Mouse (Mus musculus): ENCODE results near the gene Hyal2. TPM values are rescaled to one million over a fixed set of nuclear protein-coding genes. Genes with fewer than 3 reads are reported as not detected.

Hyal2 gene
- polyA plus RNA-seq (2017; shearing (Covaris generic)) = 16.6 TPM

GRCm38 (mm10) chr9:107567702-107568319 lies at the start of gene Hyal2:
Gene Hyal2 (plus strand): TSS chr9:107567945.

GRCm38 (mm10) chr9:107533791-107534407 lies 33.8 kb upstream of the Hyal2 start, which contains the start of gene Tmem115:
Gene Tmem115 (plus strand): TSS chr9:107533945.

GRCm38 (mm10) chr9:107541474-107542351 lies 26.0 kb upstream of the Hyal2 start, which contains the start of the genes Cyb561d2 and Nprl2:
Gene Cyb561d2 (minus strand): TSS chr9:107542193.
Gene Nprl2 (plus strand): TSS chr9:107542226.

GRCm38 (mm10) chr9:107547026-107547425 lies 20.7 kb upstream of the Hyal2 start, which contains the start of gene Zmynd10:
Gene Zmynd10 (plus strand): TSS chr9:107547298.

GRCm38 (mm10) chr9:107551117-107551889 lies 16.4 kb upstream of the Hyal2 start, which contains the start of gene Rassf1:
Gene Rassf1 (plus strand): TSS chr9:107551555.

GRCm38 (mm10) chr9:107563029-107563581 lies 4.6 kb upstream of the Hyal2 start, which contains the start of gene Tusc2:
Gene Tusc2 (plus strand): TSS chr9:107563255.

GRCm38 (mm10) chr9:107576357-107577107 lies 8.8 kb downstream of the Hyal2 start, which contains the start of gene Hyal1:
Gene Hyal1 (plus strand): TSS chr9:107576927.

GRCm38 (mm10) chr9:107578587-107578986 lies 10.8 kb downstream of the Hyal2 start, which contains the start of gene Naa80:
Gene Naa80 (plus strand): TSS chr9:107578887.

GRCm38 (mm10) chr9:107580501-107581317 lies 13.0 kb downstream of the Hyal2 start, which contains the start of gene Hyal3:
Gene Hyal3 (plus strand): TSS chr9:107580818.

GRCm38 (mm10) chr9:107586974-107587832 lies 19.5 kb downstream of the Hyal2 start, which contains the start of gene Ifrd2:
Gene Ifrd2 (plus strand): TSS chr9:107587642.

GRCm38 (mm10) chr9:107608741-107609432 lies 41.1 kb downstream of the Hyal2 start, which contains the start of gene Sema3b:
Gene Sema3b (minus strand): TSS chr9:107609229.

Other genes starting within 250 kb of the Hyal2 start
- gene Hemk1, start 229.6 kb upstream of the Hyal2 start, polyA plus RNA-seq (2017; shearing (Covaris generic)) = 33.8 TPM
- gene 6430571L13Rik, start 227.3 kb upstream of the Hyal2 start, polyA plus RNA-seq (2017; shearing (Covaris generic)) = 2.6 TPM
- 1.0 TPM for gene Cacna2d2, start 168.3 kb upstream of the Hyal2 start, polyA plus RNA-seq (2017; shearing (Covaris generic))
- gene Tmem115, start 34.0 kb upstream of the Hyal2 start, polyA plus RNA-seq (2017; shearing (Covaris generic)) = 54.4 TPM
- 66.6 TPM for gene Cyb561d2, start 25.8 kb upstream of the Hyal2 start, polyA plus RNA-seq (2017; shearing (Covaris generic))
- 64.2 TPM for gene Nprl2, start 25.7 kb upstream of the Hyal2 start, polyA plus RNA-seq (2017; shearing (Covaris generic))
- gene Zmynd10, start 20.6 kb upstream of the Hyal2 start, polyA plus RNA-seq (2017; shearing (Covaris generic)) = 3.3 TPM
- gene Rassf1, start 16.4 kb upstream of the Hyal2 start, polyA plus RNA-seq (2017; shearing (Covaris generic)) = 88.1 TPM
- gene Tusc2, start 4.7 kb upstream of the Hyal2 start, polyA plus RNA-seq (2017; shearing (Covaris generic)) = 9.4 TPM
- gene Hyal1, start 9.0 kb downstream of the Hyal2 start, polyA plus RNA-seq (2017; shearing (Covaris generic)) = 6.5 TPM
- 23.5 TPM for gene Naa80, start 10.9 kb downstream of the Hyal2 start, polyA plus RNA-seq (2017; shearing (Covaris generic))
- 0.65 TPM for gene Hyal3, start 12.9 kb downstream of the Hyal2 start, polyA plus RNA-seq (2017; shearing (Covaris generic))
- gene Ifrd2, start 19.7 kb downstream of the Hyal2 start, polyA plus RNA-seq (2017; shearing (Covaris generic)) = 23.7 TPM
- not detected for gene Sema3b, start 41.3 kb downstream of the Hyal2 start, polyA plus RNA-seq (2017; shearing (Covaris generic))
- 271 TPM for gene Gnai2, start 67.4 kb downstream of the Hyal2 start, polyA plus RNA-seq (2017; shearing (Covaris generic))
- gene Slc38a3, start 101.6 kb downstream of the Hyal2 start, polyA plus RNA-seq (2017; shearing (Covaris generic)) = not detected
- gene Gnat1, start 111.8 kb downstream of the Hyal2 start, polyA plus RNA-seq (2017; shearing (Covaris generic)) = 0.50 TPM
- gene Sema3f, start 142.5 kb downstream of the Hyal2 start, polyA plus RNA-seq (2017; shearing (Covaris generic)) = not detected
- gene Rbm5, start 203.1 kb downstream of the Hyal2 start, polyA plus RNA-seq (2017; shearing (Covaris generic)) = 359 TPM

Measured in activated CD4-positive, CD25-positive, alpha-beta regulatory T cell, adult 9 weeks (primary cell).